Mouse (Mus musculus): ENCODE data around the gene 5730596B20Rik.

GRCm38 (mm10) chr6:52166431-52167077 lies 10.7 kb upstream of the 5730596B20Rik start:
- TF ChIP-seq TAL1 (IDR thresholded peaks at IDR 0.05; ENCODE audit: low read length) (no peak), GATA1 (IDR thresholded peaks at IDR 0.05; ENCODE audit: low read length) (no peak)

Measured in erythroblast, embryonic 14.5 days (primary cell).